Mouse (Mus musculus) spleen, postnatal 10 days (tissue): ENCODE measurements at regions not wholly inside any gene's neighbourhood (a gene's known extent, or its start where the extent isn't known, plus 50 kb on each side); places are given as distances from the start of the nearest gene placed in this dataset.

Experiments used
- DNase-seq, 2 experiments: peaks; one replicate each; pipeline ENCODE4 v3.0.0; 2021 to 2022; ENCODE audit warnings: low spot score in 2 of 2

DNA sequence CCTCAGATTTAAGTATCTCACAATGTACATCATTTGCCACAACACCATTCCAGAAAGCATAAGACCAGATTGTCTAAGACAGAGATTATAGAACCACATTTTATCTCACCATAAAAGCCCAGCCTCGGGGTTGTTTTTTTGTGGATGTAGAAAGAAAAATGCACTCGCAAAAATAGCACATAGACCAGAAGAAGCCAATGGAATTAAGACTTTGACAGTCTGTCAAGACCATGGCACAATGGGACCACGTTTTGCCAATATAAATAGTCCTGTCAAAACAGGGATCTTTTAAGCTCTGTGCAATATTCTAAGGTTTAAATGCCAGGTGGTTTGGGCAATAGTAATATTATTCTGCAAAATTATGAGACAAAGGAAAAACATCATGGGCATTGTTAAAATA is 547.3 kb downstream of the Adgrl2 start:
- DNase-seq: no peak

DNA sequence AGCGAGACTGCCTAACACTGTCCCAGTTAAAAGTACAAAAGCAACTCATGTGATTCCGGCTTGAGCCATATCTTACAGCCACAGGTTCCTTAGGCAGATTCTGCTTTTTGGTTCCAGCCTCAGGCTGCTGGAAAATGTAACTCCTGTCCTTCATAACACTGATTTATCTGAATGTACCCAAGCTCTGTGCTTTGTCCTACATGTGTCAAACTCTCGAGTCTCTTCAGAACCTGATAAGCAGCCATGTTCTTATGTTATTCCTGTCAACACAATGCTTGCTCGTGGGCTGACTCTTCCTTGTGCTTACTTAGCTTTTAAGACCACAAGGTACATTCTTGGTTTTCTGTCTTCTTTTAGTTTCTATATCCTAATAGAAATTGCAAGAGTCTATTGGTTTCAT is 556.3 kb downstream of the Adgrl2 start:
- no peak for DNase-seq

DNA sequence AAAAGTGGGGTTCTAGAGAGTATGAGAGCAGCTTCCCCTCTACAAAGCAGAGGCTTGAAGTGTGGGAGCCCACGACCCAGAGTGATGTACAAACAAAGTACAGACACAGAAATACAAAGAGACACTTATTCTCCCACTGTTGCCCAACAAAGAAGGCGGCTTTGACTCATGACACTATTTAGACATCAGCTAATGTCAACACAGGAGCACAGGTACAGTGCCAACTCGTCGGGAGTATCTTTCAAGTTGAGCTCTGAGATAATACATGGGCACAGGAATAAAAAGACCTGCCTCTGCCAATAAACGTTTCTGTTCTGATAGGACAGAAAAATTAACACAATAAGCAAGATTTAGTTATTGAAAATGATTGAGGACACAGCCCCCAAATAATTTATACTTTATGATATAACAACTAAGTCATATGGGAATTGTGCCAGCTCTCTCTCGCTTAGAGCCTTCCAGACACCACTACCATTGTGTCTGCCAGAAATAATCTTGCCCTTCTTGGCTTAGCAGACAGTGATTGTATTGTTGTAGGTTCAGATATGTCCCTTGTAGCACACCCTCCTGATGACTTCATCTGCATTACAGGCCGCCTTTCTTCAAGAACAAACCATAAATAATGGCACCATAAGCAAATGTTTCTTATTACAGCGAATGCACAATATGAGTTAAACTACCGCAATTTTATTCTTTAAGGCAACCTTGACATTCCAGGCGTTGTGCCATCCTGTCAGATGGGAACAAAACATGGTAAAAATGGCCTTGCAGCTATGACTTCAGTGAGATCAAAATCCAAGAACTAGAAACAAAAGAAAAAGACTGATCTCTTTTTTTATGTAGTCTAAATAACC is 561.1 kb downstream of the Adgrl2 start:
- no peak for DNase-seq

DNA sequence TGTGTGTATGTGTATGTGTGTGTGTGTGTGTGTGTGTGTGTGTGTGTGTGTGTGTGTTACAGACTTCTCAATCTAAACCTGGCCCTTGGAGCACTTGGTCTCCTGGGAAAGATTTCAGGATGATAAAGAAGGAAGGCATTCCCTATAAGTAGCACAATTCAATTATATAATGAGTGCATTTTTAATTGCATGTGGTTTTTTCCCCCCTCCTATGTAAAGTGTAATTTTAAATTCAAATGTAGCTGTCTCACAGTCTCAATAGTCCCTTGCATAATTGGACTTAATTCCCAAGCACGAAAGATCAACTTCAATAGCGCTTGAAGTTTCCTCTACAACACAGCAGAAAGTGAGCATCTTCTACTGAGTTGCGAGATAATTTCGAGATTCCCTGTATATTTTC is 566.3 kb downstream of the Adgrl2 start:
- no peak for DNase-seq

DNA sequence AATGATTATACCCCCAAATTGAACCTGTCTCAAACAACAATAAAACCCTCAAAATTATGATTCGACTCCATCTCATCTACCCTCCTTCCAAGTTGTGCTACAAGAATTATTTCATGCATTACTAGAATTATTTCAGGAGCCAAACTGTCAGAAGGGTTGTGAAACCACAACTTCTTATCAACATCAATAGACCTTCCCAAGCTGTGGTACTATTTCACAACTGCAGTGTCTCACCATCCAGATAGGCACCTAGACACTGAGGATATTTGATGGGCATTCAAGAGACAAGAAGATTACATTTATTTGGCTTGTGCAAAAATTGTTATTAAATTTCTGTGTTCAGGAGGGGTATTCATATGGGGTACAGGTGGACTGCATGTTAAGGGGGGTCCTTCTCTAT is 567.0 kb downstream of the Adgrl2 start:
- no peak for DNase-seq

DNA sequence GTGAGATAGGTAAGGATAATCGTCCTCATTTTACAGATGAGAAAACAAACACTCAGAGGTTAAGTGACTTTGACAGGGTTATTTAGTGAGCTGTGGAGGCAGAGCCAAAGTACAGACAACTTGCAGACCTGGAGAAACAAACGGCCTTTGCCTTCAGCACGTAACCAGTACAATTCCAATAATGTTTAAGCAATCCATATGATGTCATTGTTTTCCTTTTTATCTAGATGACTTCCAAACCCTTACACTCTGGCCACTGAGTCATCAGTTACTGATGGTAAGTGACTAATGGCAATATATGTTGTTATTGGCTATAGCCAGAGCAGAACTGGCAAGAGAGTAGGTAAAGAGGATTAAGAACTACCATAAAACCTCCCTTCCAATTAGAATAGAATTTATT is 567.6 kb downstream of the Adgrl2 start:
- no peak for DNase-seq

DNA sequence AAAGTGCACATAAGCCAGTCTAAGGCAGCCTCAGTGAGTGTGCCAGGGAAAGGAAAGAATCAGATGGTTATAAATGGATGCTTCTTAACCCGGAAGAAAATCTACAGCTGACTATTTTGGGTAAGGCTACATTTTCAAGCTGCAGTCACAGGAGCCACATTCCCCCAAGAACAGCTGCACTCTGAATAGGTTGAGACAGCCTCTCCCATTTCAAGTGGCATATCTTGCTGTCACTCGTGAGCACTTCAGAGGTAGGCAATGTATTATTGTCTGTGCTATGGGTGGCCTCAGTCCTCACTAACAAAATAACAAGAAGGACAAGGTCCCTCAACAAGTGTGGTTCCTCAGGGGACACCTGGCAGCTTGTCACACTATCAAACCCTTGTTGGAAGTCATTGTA is 568.1 kb downstream of the Adgrl2 start:
- DNase-seq: no peak

DNA sequence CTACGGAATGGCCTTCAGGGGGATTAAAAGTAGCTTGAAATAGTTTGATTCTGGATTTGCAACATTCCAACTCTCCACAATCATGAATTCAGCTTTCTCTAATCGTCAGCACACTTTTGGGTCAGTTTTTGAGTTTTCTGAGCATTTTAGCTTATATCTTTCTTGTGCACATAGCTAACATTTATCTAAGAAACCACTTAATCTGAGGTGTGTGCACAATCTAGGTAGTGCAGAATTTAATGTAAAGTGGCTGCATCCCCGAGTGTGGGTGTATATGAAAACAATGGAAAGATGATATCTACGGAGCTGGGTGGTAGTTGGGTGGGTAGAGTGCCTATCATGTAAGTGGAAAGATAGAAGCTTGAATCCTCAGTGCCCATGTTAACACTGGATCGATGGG is 570.1 kb downstream of the Adgrl2 start:
- no peak for DNase-seq

DNA sequence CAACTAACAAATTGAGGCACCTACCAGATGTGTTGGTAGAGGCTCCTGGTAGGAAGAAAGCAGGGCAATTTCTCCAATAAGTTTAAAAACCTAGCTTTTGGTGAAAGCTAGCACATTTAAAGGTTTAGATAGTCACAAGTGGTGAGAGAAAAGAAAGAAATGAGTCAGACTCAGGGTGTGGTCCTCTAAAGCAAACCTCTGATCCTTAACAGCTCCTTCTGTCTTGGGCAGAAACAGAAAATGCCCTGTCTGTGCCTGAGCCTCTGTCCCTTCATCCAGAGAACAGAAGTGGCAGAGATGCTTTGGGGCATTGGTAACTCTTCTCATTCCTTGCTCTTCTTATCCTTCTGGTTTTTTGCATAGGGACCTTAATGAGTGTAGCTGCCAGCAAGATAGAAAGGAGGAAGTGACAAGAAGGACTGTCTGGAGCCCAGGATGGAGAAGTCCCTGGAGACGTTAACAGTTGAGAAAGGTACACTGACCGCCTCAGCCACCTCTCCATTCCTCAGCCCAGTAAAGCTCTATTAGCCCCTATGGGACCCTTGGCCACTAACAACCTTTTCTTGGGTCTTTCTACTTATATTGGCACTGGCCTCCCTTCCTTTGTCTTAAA is 570.8 kb downstream of the Adgrl2 start:
- DNase-seq: no peak

DNA sequence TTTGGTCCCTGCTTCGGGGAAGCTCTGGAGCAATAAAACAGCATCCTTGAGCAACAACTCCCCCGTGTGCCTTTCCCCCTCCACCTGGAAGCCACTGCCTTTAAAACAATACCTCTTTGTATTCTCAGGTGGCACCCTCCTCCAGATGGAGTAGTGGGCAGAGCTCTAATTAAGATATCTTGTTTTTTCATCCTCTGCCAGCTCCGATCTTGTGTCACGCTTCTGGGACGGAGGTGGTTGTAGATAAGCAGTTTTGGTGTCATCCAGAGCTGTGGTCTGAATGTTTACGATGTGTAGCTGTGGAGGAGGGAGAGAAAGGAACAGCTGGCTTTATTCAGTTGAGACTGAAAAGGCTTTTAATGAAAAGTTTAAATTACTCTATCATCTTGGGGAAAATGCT is 572.3 kb downstream of the Adgrl2 start:
- DNase-seq: no peak

DNA sequence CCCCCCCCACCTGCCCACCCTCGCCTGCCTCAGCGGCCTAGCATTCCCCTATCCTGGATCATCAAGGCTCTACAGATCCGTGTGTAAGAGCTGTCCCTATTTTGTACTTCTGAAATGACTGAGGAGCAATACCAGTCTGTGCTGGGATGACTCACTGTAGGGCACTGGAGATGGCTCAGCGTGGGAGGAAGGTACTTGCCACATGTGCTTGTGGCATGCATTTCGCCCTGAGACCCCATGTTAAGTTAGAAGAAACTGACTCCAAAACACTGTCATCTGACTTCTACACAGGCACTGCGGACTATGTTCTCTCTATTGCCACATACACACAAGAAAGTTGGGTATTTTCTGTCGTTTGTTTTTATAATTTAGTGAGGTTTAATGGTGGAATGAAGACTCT is 574.9 kb downstream of the Adgrl2 start:
- no peak for DNase-seq

DNA sequence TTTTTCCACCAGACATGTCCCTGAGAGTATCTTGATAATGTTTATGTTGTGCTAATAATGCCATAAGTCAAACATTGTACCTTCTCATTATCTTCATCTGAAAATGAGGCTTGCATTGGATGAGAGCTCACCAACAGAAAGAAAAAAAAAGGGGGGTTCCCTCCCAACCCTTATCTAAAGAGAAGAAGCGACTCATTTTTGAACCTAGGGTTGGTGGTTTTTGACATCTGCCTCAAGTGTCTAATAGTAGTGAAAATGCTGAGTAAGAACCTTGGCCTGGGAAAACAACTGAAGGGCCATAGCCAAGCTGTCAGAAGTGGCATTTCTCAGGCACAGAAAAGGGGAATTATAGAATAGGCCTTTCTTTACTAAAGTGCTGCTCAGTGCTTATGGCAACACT is 577.3 kb downstream of the Adgrl2 start:
- DNase-seq: no peak

DNA sequence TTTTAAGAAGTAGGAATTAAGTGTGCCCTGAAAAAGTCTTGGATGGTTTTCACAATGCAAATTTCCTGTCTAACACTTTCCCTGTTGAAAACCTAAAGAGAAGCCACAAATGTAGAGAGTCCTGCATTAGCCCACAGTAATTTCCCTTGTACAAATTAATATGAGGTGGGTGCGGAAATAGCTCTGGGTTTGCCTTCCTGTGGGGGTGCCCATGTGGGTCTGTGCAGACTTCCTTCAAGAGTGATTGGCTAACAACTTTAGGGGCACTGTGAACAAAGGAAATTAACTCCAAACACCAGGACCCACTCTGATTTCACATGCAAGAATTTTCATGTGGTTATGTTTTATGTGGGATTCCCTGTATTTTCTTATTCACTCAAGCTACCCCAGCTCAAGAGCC is 578.2 kb downstream of the Adgrl2 start:
- no peak for DNase-seq

DNA sequence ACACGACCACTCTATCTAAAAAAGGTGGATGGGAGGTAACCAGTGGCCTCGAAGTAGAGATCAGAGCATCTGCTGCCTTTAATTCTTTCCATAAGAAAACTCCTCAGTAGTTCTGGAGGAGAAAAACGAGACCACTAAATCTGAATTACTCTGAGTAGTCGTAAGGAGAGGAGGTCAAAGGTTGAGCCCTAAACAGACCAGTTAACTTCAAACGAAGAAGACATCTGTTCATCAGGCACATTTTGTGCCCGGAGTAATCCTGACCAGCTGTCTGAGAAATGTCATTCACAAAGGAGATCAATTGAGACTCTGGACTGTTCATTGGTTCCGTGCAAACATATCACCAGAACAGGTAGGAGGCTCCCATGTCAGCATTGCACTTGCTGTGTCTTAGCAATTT is 592.0 kb downstream of the Adgrl2 start:
- DNase-seq: no peak

DNA sequence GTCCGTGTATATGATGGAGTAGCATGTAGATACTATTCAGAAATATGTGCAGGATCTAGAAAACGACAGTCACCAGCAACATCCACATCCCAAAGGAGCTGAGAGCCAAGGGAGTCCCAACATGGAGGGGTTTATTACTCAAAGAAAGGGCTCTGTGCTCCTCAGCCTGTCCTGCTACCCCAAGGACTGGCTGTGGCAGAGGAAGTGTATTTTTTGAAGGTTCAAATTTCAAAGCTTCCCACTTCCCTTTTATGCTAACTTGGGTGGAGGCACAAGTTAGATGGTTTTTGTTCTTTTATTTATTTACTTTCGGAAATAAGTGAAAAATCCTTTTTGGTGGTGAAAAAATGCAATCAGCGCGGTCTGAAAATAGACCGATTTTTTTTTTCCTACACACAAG is 602.8 kb downstream of the Adgrl2 start:
- no peak for DNase-seq

DNA sequence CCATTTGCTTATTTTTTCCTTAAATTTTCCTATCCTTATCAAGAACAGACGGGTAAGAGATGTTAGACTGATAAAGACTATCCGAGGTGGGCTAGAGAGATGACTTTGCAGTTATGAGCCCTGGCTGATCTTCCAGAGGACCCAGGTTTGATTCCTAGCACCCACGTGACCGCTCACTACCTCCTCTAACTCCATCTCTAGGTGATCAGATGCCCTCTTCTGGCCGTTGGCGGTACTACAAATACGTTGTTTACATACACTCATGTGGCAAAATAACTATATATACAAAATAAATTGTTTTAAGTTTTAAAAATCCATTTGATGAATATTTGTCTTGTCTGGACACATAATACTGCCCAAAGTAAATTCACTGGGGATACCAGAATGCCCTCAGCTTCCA is 604.6 kb downstream of the Adgrl2 start:
- peak in 1 of 2 experiments; percentile 32 for DNase-seq

DNA sequence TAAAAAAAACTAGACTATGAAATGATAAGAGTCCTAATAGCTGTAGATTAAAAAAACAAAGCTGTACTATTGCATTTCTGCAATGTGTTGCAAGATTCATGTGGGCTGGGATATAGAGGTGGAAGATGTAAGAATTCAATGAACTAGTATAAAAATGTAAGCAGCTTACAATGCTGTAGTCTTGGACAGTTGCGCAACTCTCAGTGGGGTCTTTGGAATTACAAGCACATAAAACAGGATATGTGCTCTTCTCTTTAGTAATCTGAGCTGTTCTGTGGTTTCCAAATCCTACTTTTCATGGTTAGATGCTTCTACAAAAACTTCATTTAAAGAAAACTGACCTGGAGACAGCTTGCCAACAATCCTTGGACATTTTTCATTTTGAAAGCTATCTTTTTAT is 609.3 kb downstream of the Adgrl2 start:
- DNase-seq: no peak

DNA sequence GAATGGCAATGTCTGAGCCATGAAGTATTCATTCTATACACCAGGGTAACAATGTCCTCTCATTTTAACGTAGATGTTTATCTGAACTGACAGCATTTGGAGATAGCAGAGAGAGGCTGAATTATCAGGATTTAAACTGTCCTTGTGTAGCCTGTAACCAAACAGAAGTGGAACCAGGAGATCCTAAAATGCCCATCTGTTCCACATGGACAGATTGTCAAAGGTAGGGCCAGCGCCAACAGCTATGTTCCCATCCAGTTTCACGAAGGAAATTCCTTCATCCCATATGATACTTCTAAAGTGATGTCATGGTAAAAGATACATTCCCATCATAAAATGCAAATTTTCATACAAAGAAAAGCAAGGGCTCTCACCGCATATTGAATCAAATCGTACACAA is 627.0 kb downstream of the Adgrl2 start:
- no peak for DNase-seq

DNA sequence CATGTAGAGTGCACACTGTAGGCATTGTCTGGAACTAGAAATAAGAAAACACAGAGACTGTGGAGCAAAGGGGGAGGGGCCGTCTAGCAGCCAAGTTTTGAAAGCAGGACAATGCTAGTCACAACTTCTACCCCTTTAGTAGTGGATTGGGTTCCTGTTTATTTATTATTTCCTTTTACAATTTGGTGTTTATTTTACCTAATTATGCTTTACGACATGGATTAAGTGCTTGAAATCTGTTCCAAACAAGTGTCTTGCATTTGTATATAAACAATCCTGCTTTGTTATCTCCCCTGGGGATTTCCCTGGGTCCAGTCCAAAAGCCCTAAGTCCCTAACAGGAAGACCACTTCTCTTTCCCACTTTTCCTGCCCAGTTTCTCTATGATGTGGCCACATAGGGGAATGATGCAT is 627.9 kb downstream of the Adgrl2 start:
- DNase-seq: no peak

DNA sequence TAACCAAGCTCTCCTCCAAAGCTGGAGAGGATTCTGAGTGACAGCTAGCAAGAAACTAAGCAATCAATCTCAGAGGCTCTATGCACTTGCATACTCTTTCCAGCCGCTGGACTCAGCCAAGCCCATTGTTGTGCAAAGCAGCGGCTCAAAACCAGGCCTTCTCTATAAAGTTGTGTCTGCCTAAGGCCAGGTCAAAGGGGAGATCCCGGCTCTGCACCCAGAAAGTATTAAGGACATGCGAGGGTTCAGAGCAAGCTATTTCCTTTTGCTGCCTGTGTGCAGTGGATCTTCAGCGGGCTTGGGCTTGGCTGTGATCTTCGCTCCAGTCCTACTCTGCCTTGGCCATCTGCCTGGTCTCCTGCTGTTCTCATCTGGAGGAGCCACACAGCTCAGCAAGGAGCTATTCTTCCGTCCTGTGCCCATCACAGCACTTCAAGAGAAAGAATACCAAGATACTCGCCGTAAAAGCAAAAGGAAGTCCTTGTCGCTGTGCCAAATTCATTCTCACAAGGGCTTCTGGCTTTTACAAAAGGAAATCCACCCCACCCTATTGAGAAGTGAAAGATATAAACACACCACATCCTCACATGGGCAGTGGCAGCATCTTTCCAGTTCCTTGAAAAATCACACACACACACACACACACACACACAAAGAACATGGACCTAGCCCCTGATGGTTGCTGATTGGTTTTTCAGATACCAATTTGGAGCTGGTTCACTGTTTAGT is 646.6 kb downstream of the Adgrl2 start:
- DNase-seq: peak in 1 of 2 experiments; percentile 18

DNA sequence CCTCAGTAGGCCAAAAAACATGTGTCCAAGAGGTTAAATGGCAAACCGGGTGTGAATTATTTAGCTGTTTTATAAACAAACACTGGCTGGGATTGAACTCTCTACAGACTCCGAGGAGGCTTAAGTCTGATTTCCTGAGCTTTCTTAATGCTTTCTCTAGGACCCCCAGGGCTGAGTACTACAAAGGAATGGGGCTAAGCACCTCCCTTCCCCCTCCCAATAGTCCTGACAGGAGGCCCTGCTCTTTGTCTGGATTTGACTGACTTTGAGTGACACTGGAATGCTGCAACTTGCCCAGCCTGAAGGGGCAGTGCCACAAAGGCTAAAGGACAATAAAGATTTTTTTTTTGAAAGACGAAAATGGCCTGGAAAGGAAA is 647.1 kb downstream of the Adgrl2 start:
- DNase-seq: no peak

DNA sequence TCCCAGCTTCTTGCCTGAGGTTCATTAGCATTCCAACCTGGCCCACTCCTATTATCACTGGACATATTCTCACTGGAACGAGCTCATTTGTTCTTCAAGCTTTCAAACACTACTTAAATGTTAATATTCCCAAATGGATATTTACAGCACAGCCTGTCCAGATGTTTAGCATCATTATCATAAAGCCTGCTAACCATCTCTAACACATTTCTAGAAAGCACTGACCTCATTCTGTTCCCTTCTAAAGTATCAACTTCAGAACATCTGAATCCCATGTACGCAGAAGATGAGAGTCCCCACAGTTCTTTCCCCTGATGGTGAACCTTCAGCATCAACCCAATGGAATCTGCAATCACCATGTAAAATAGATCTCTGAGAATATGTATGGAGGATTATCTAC is 651.1 kb downstream of the Adgrl2 start:
- DNase-seq: no peak

DNA sequence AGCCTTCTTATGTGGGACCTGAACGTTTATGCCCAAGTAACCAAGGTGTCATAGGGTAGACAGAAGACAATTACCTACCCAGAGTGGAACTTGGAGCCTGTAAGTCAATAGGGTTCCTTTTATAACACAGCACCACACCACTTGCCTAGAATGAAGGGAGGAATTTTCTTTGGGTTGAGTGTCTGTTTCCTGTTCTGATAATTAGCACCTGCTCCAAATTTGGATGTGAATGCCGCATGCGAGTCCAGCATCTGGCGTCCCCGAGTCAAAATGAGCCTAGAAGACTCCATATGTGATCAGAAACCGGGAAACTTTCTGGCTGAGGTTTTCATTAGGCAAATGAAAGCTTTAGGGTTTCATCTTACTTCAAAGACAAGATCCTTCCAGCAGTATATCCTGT is 653.7 kb downstream of the Adgrl2 start:
- DNase-seq: no peak
